In the genomic region with DNA sequence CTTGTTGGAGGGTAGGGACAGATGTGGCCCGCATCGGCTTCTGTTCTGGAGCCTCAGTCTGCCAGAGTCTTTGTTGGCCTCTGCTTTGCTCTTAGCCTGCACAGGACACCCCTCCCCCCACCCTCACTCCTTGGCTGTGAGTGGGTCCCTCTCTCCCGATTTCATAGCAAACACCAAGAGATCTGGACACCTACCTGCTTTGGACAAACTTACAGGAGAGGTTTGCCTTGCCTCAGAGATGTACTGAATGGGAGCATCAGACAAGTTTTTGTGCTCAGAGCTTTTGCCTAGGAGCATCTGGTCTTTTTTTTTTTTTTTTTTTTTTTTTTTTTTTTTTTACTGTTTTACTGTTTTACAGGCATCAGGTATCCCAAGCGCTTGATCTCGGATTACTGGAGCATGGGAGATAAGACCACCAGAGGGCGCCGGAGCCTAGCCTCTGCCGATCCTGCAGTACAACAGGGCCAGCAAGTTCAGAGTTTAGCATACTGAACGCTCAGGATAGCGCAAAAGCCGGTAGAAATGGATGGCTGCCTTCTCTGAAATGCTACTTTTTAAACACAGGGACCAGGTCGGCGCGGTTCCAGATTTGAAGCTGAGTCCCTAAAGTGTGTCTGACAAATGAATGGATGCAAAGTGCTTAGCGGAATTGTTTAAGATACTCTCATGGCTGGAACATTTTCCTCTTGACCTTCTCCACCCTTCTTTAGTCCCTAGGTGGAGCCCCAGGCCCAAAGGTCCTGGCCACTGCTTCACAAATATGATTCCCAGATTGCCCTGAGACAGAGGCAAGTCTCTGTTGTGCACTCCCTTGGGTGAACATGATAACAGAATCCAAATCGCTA, we compare ENCODE assay signal across 8 mouse cellular contexts. TPM values are rescaled to one million over a fixed set of nuclear protein-coding genes. Genes with fewer than 3 reads are reported as not detected.
DNase-seq lines count a peak whose midpoint lies in the region; ATAC-seq and TF ChIP-seq lines count a peak whose summit lies in the region.

No protein-coding gene starts in this region.

- peaks cover 19% of the 10 kb centered on the region for H3K79me2 ChIP-seq in C2C12 (ENCODE audit: control insufficient read depth, insufficient read depth)

- ATAC-seq in forebrain, embryonic 12.5 days (ENCODE audit: low FRiP score): peak; percentile 79; the same call in 1 of the 2 replicates
- peak; percentile 72 for ATAC-seq in heart, embryonic 16.5 days (replicated peaks; ENCODE audit: extremely low read depth, insufficient read depth, low FRiP score)
- no peak for ATAC-seq in liver, embryonic 12.5 days
- ATAC-seq in neural tube, embryonic 12.5 days (ENCODE audit: low FRiP score, low read depth): peak; percentile 72; the same call in 1 of the 2 replicates

- no peak overlapping the region for H3K9ac ChIP-seq in forebrain, embryonic 12.5 days
- H3K9ac ChIP-seq in heart, embryonic 16.5 days (ENCODE audit: low read length): no peak overlapping the region
- no peak overlapping the region for H3K9ac ChIP-seq in liver, embryonic 12.5 days
- no peak overlapping the region for H3K9ac ChIP-seq in neural tube, embryonic 12.5 days

- peak overlapping the region; percentile 35 for H3K4me2 ChIP-seq in forebrain, embryonic 12.5 days
- peak overlapping the region; percentile 93 for H3K4me2 ChIP-seq in heart, embryonic 16.5 days (ENCODE audit: low read depth, low read length)
- peak overlapping the region; percentile 0; the same call in 1 of the 2 replicates for H3K4me2 ChIP-seq in liver, embryonic 12.5 days
- H3K4me2 ChIP-seq in neural tube, embryonic 12.5 days (replicated peaks): peak overlapping the region; percentile 37; the same call in 1 of the 2 replicates

- peaks cover 28% of the 10 kb centered on the region for H3K4me1 ChIP-seq in forebrain, embryonic 12.5 days
- H3K4me1 ChIP-seq in heart, embryonic 16.5 days (ENCODE audit: control insufficient read depth, insufficient read depth, low read length): peaks cover 8% of the 10 kb centered on the region; the same call in 1 of the 2 replicates
- 0 out of 2 replicates have a peak, but pooled peaks cover 5% of the 10 kb centered on the region for H3K4me1 ChIP-seq in liver, embryonic 12.5 days
- peaks cover 27% of the 10 kb centered on the region for H3K4me1 ChIP-seq in neural tube, embryonic 12.5 days
- no peaks in the 10 kb centered on the region for H3K4me1 ChIP-seq in thymus, adult 2 months (replicated peaks; ENCODE audit: control insufficient read depth, insufficient read depth, low read length)

- H3K27me3 ChIP-seq in C2C12 (ENCODE audit: control insufficient read depth, insufficient read depth, insufficient read length): peaks cover 10% of the 10 kb centered on the region
- peaks cover 58% of the 10 kb centered on the region for H3K27me3 ChIP-seq in forebrain, embryonic 12.5 days
- peaks cover 29% of the 10 kb centered on the region for H3K27me3 ChIP-seq in heart, embryonic 16.5 days (ENCODE audit: control insufficient read depth, insufficient read depth, low read length)
- H3K27me3 ChIP-seq in liver, embryonic 12.5 days (replicated peaks): peaks cover 65% of the 10 kb centered on the region
- peaks cover 53% of the 10 kb centered on the region for H3K27me3 ChIP-seq in neural tube, embryonic 12.5 days (replicated peaks)
- H3K27me3 ChIP-seq in thymus, adult 2 months (ENCODE audit: control insufficient read depth, insufficient read depth, low read length): peaks cover 11% of the 10 kb centered on the region; the same call in 1 of the 2 replicates

- H3ac ChIP-seq in C2C12 (ENCODE audit: control insufficient read depth, insufficient read length, low read depth): no peak overlapping the region

- TF ChIP-seq CTCF in C2C12 (IDR thresholded peaks at IDR 0.05; ENCODE audit: control insufficient read depth, insufficient read depth, insufficient read length): peak; percentile 60
- TF ChIP-seq CTCF in thymus, adult 2 months (IDR thresholded peaks at IDR 0.05; ENCODE audit: borderline replicate concordance, control insufficient read depth, extremely low read depth, insufficient read depth, low read length, poor library complexity): peak; percentile 43; the same call in 1 of the 2 replicates

- H3K36me3 ChIP-seq in C2C12 (ENCODE audit: control insufficient read depth, insufficient read depth): peaks cover 5% of the 10 kb centered on the region
- no peaks in the 10 kb centered on the region for H3K36me3 ChIP-seq in forebrain, embryonic 12.5 days (replicated peaks)
- no peaks in the 10 kb centered on the region for H3K36me3 ChIP-seq in heart, embryonic 16.5 days (ENCODE audit: control insufficient read depth, insufficient read depth)
- H3K36me3 ChIP-seq in liver, embryonic 12.5 days: no peaks in the 10 kb centered on the region
- no peaks in the 10 kb centered on the region for H3K36me3 ChIP-seq in neural tube, embryonic 12.5 days
- H3K36me3 ChIP-seq in thymus, adult 2 months (ENCODE audit: control insufficient read depth, insufficient read depth, low read length): no peaks in the 10 kb centered on the region

- H3K9me3 ChIP-seq in forebrain, embryonic 12.5 days: no peaks in the 10 kb centered on the region
- H3K9me3 ChIP-seq in heart, embryonic 16.5 days (replicated peaks; ENCODE audit: control insufficient read depth, low read length): no peaks in the 10 kb centered on the region
- no peaks in the 10 kb centered on the region for H3K9me3 ChIP-seq in liver, embryonic 12.5 days (replicated peaks)
- no peaks in the 10 kb centered on the region for H3K9me3 ChIP-seq in neural tube, embryonic 12.5 days

- TF ChIP-seq POLR2A in thymus, adult 2 months (IDR thresholded peaks at IDR 0.05; ENCODE audit: control insufficient read depth, extremely low read depth, insufficient read depth, low read length, poor library complexity): no peak

- DNase-seq in c-Kit-positive CD71-negative TER-119-negative erythroid progenitor cells, embryonic 14.5 days (ENCODE audit: low read depth): peak; percentile 48
- peak; percentile 92 to 95 for DNase-seq in kidney, postnatal 25 days
- DNase-seq in thymus, adult 2 months: peak; percentile 48

- no peak overlapping the region for H3K4me3 ChIP-seq in C2C12 (ENCODE audit: insufficient read depth, poor library complexity, severe bottlenecking)
- H3K4me3 ChIP-seq in forebrain, embryonic 12.5 days (replicated peaks): no peak overlapping the region
- H3K4me3 ChIP-seq in heart, embryonic 16.5 days (ENCODE audit: low read length): peak overlapping the region; percentile 88
- H3K4me3 ChIP-seq in liver, embryonic 12.5 days: no peak overlapping the region
- no peak overlapping the region for H3K4me3 ChIP-seq in neural tube, embryonic 12.5 days
- H3K4me3 ChIP-seq in thymus, adult 2 months (ENCODE audit: control insufficient read depth, insufficient read depth, low read length): no peak overlapping the region

- 1% methylated on average over 16 of the region's 16 CpGs for WGBS in forebrain, embryonic 12.5 days
- WGBS in heart, embryonic 16.5 days: 2% methylated on average over 16 of the region's 16 CpGs
- 7% methylated on average over 16 of the region's 16 CpGs for WGBS in liver, embryonic 12.5 days (ENCODE audit: insufficient replicate concordance)
- 1% methylated on average over 16 of the region's 16 CpGs for whole genome bisulfite sequencing in neural tube, embryonic 12.5 days
- WGBS in thymus, adult 2 months: 6% methylated on average over 16 of the region's 16 CpGs

- H3K27ac ChIP-seq in forebrain, embryonic 12.5 days: no peak overlapping the region
- H3K27ac ChIP-seq in heart, embryonic 16.5 days (ENCODE audit: low read length): no peak overlapping the region
- H3K27ac ChIP-seq in liver, embryonic 12.5 days: no peak overlapping the region
- no peak overlapping the region for H3K27ac ChIP-seq in neural tube, embryonic 12.5 days
- H3K27ac ChIP-seq in thymus, adult 2 months (ENCODE audit: control insufficient read depth, insufficient read depth, low read length): no peak overlapping the region

- no peaks in the 10 kb centered on the region for H3K79me3 ChIP-seq in C2C12 (ENCODE audit: low read depth)

TF ChIP-seq in C2C12, 6 proteins besides CTCF, POLR2A, EP300 and RAD21:
- TF ChIP-seq USF1 (IDR thresholded peaks at IDR 0.05; ENCODE audit: low read depth) (no peak), FOSL1 (IDR thresholded peaks at IDR 0.05; ENCODE audit: insufficient read depth, low read length, poor library complexity, severe bottlenecking) (no peak), MYOG (IDR thresholded peaks at IDR 0.05; ENCODE audit: control insufficient read depth, extremely low read depth, insufficient read length) (no peak), CEBPB (IDR thresholded peaks at IDR 0.05; ENCODE audit: low read depth) (no peak), MAX (IDR thresholded peaks at IDR 0.05) (no peak), MYOD1 (IDR thresholded peaks at IDR 0.05; ENCODE audit: control insufficient read depth, insufficient read length, low read depth) (no peak)

RNA-seq across cellular contexts. Expression of a gene that starts 1.5 kb away (rescaled TPM):
- polyA plus RNA-seq in C2C12 (2012; fragmentation: generic; extraction: Trizol): 25.9 TPM
- 56.4 and 63.4 TPM in 2 replicates for polyA plus RNA-seq in forebrain, embryonic 12.5 days (2016; fragmentation: Nextera tagmentation; extraction: Ambion mirVana)
- polyA plus RNA-seq in heart, embryonic 16.5 days (2015; fragmentation: Nextera tagmentation; extraction: Ambion mirVana): 119 and 138 TPM in 2 replicates
- polyA plus RNA-seq in liver, embryonic 12.5 days (2016; fragmentation: Nextera tagmentation; extraction: Ambion mirVana): 57.9 and 58.2 TPM in 2 replicates
- 87.4 and 94.5 TPM in 2 replicates for polyA plus RNA-seq in neural tube, embryonic 12.5 days (2016; fragmentation: Nextera tagmentation; extraction: Ambion mirVana)
- polyA plus RNA-seq in thymus, adult 2 months (2012; rRNA removed): 257 and 311 TPM in 2 replicates

Comparison
In these comparisons a context has a peak if more than half of its experiments do, and no peak if none do; other contexts are left out.
1. H3K4me2 ChIP-seq: peak in every context shown above with its lines; median percentile 93 in heart, embryonic 16.5 days; 37 in neural tube, embryonic 12.5 days; 35 in forebrain, embryonic 12.5 days; 0 in liver, embryonic 12.5 days.